Mouse (Mus musculus) embryonic facial prominence, embryonic 13.5 days (tissue): ENCODE results near the gene Olfm2. TPM values are rescaled to one million over a fixed set of nuclear protein-coding genes. Genes with fewer than 3 reads are reported as not detected.

Experiments used
- ATAC-seq: fragments of 200-750 bp; cut with Nextera tagmentation; 2 replicates; pipeline ENCODE4 v1.8.0; 2017; ENCODE audit warnings: low read depth; ENCODE audit not compliant: insufficient number of reproducible peaks, insufficient read depth, low FRiP score, low TSS enrichment
- H3K27ac ChIP-seq: fragments of 300-500 bp; sonication (generic); 2 replicates; pipeline ENCODE4 v1.5.1; 2015; ENCODE audit warnings: moderate library complexity, mild to moderate bottlenecking, inconsistent platforms
- H3K27me3 ChIP-seq: fragments of 300-500 bp; sonication (generic); 2 replicates; pipeline ENCODE4 v1.6.1; 2015; ENCODE audit warnings: mild to moderate bottlenecking, inconsistent platforms
- H3K36me3 ChIP-seq: fragments of 300-500 bp; sonication (generic); 2 replicates; pipeline ENCODE4 v1.6.1; 2015; ENCODE audit warnings: mild to moderate bottlenecking, inconsistent platforms
- H3K4me1 ChIP-seq: fragments of 300-500 bp; sonication (generic); 2 replicates; pipeline ENCODE4 v1.6.1; 2015; ENCODE audit warnings: inconsistent platforms
- H3K4me2 ChIP-seq: fragments of 300-500 bp; sonication (generic); 2 replicates; pipeline ENCODE4 v1.6.1; 2015; ENCODE audit warnings: moderate library complexity, mild to moderate bottlenecking, inconsistent platforms
- H3K4me3 ChIP-seq: fragments of 300-500 bp; sonication (generic); 2 replicates; pipeline ENCODE4 v1.5.1; 2015; ENCODE audit warnings: mild to moderate bottlenecking, inconsistent platforms
- H3K9ac ChIP-seq: fragments of 300-500 bp; sonication (generic); 2 replicates; pipeline ENCODE4 v1.6.1; 2015; ENCODE audit warnings: mild to moderate bottlenecking, inconsistent platforms
- H3K9me3 ChIP-seq: fragments of 300-500 bp; sonication (generic); 2 replicates; pipeline ENCODE4 v1.6.1; 2016; ENCODE audit warnings: inconsistent platforms
- WGBS: fragments of 180-500 bp; shearing (Covaris S2); methylation state at CpG from one replicate; pipeline ENCODE4 v1.1.7; 2015; ENCODE audit warnings: mixed read lengths; 5-methylcytosine and 5-hydroxymethylcytosine counted together
- polyA plus RNA-seq: library from polyadenylated mRNA; unstranded; fragments of >200 nt; fragmentation: Nextera tagmentation; extraction: Ambion mirVana; gene quantifications from 2 replicates; pipeline ENCODE4 v1.2.1, GENCODE M21; 2015

Gene Olfm2
- polyA plus RNA-seq, 1 experiment from 2014 or later, result 15.9 TPM

GRCm38 (mm10) chr9:20664982-20665637 is 81.0 kb downstream of the Olfm2 start:
- ATAC-seq, result no peak
- H3K36me3 ChIP-seq, result peaks cover 49% of the 10 kb centered on the region
- WGBS, result 84% methylated on average over 5 of the region's 5 CpGs

GRCm38 (mm10) chr9:20664366-20664765 is 81.8 kb downstream of the Olfm2 start:
- Histone ChIP-seq H3K4me3 (no peak overlapping the region), H3K4me1 (no peaks in the 10 kb centered on the region), H3K9me3 (no peaks in the 10 kb centered on the region), H3K4me2 (no peak overlapping the region), H3K27ac (no peak overlapping the region), H3K9ac (no peak overlapping the region), H3K27me3 (no peaks in the 10 kb centered on the region), H3K36me3 (peaks cover 57% of the 10 kb centered on the region)
- 85% methylated on average over 2 of the region's 2 CpGs for WGBS
- no peak for ATAC-seq

More at GRCm38 (mm10) chr9:20664982-20665637, 81.0 kb downstream of the Olfm2 start:
- Histone ChIP-seq H3K27me3 (no peaks in the 10 kb centered on the region), H3K4me2 (no peak overlapping the region), H3K9ac (no peak overlapping the region), H3K4me3 (no peak overlapping the region), H3K4me1 (no peaks in the 10 kb centered on the region), H3K27ac (no peak overlapping the region), H3K9me3 (no peaks in the 10 kb centered on the region)

GRCm38 (mm10) chr9:20663956-20664355 is 82.2 kb downstream of the Olfm2 start:
- WGBS, result 84% methylated on average over 2 of the region's 2 CpGs
- H3K4me1 ChIP-seq, result no peaks in the 10 kb centered on the region
- H3K4me3 ChIP-seq, result no peak overlapping the region
- no peaks in the 10 kb centered on the region for H3K9me3 ChIP-seq
- no peak for ATAC-seq
- H3K27me3 ChIP-seq, result no peaks in the 10 kb centered on the region
- H3K36me3 ChIP-seq, result peaks cover 61% of the 10 kb centered on the region
- no peak overlapping the region for H3K9ac ChIP-seq
- no peak overlapping the region for H3K27ac ChIP-seq
- H3K4me2 ChIP-seq, result no peak overlapping the region

- no peaks in the 10 kb centered on the region for H3K4me1 ChIP-seq
- no peak for ATAC-seq
- no peak overlapping the region for H3K4me2 ChIP-seq
- WGBS, result 96% methylated on average over 8 of the region's 8 CpGs
- peaks cover 72% of the 10 kb centered on the region for H3K36me3 ChIP-seq
- H3K9ac ChIP-seq, result no peak overlapping the region
- no peak overlapping the region for H3K4me3 ChIP-seq
- no peaks in the 10 kb centered on the region for H3K27me3 ChIP-seq
- H3K9me3 ChIP-seq, result no peaks in the 10 kb centered on the region
- no peak overlapping the region for H3K27ac ChIP-seq
These were observed 83.3 kb downstream of the Olfm2 start for GRCm38 (mm10) chr9:20662874-20663273.

- WGBS, result 55% methylated on average over 3 of the region's 3 CpGs
- ATAC-seq, result no peak
- Histone ChIP-seq H3K9me3 (no peaks in the 10 kb centered on the region), H3K27ac (no peak overlapping the region), H3K27me3 (no peaks in the 10 kb centered on the region), H3K9ac (no peak overlapping the region), H3K4me1 (no peaks in the 10 kb centered on the region), H3K4me3 (no peak overlapping the region), H3K36me3 (peaks cover 77% of the 10 kb centered on the region), H3K4me2 (no peak overlapping the region)
These were observed 83.8 kb downstream of the Olfm2 start for GRCm38 (mm10) chr9:20662325-20662724.

- H3K4me2 ChIP-seq, result no peak overlapping the region
- no peak overlapping the region for H3K27ac ChIP-seq
- H3K9ac ChIP-seq, result no peak overlapping the region
- H3K27me3 ChIP-seq, result no peaks in the 10 kb centered on the region
- H3K4me1 ChIP-seq, result peaks cover 22% of the 10 kb centered on the region
- H3K36me3 ChIP-seq, result peaks cover 92% of the 10 kb centered on the region
- H3K9me3 ChIP-seq, result no peaks in the 10 kb centered on the region
- no peak for ATAC-seq
- WGBS, result 92% methylated on average over 3 of the region's 3 CpGs
- H3K4me3 ChIP-seq, result no peak overlapping the region
These were observed 88.6 kb downstream of the Olfm2 start for GRCm38 (mm10) chr9:20657546-20657945.

- H3K9me3 ChIP-seq, result no peaks in the 10 kb centered on the region
- ATAC-seq, result no peak
- H3K4me3 ChIP-seq, result 0 out of 2 replicates have a peak overlapping the region, but pooled peaks have one; percentile 97
- H3K4me2 ChIP-seq, result peak overlapping the region; percentile 76; the same call in 1 of the 2 replicates
- H3K9ac ChIP-seq, result no peak overlapping the region
- H3K27ac ChIP-seq, result no peak overlapping the region
- H3K36me3 ChIP-seq, result peaks cover 61% of the 10 kb centered on the region
- WGBS, result 95% methylated on average over 3 of the region's 3 CpGs
- H3K4me1 ChIP-seq, result peaks cover 28% of the 10 kb centered on the region
- no peaks in the 10 kb centered on the region for H3K27me3 ChIP-seq
These were observed 92.3 kb downstream of the Olfm2 start for GRCm38 (mm10) chr9:20653859-20654258.

- H3K27ac ChIP-seq, result no peak overlapping the region
- H3K9me3 ChIP-seq, result no peaks in the 10 kb centered on the region
- H3K9ac ChIP-seq, result peak overlapping the region; percentile 91
- peaks cover 28% of the 10 kb centered on the region for H3K4me1 ChIP-seq
- H3K36me3 ChIP-seq, result peaks cover 60% of the 10 kb centered on the region
- peak overlapping the region; percentile 76 for H3K4me2 ChIP-seq
- WGBS, result under 1% methylated on average over 25 of the region's 25 CpGs
- 0 out of 2 replicates have a peak, but pooled peaks have one; percentile 21 for ATAC-seq
- no peaks in the 10 kb centered on the region for H3K27me3 ChIP-seq
- peak overlapping the region; percentile 97 for H3K4me3 ChIP-seq
These were observed 93.9 kb downstream of the Olfm2 start for GRCm38 (mm10) chr9:20652260-20652658.

GRCm38 (mm10) chr9:20651602-20652259 is 94.4 kb downstream of the Olfm2 start, which contains the start of gene Pin1:
TSS of gene Pin1 (plus strand) at chr9:20652095.
- H3K4me2 ChIP-seq, result peak within 1 kb of the TSS; percentile 76
- no peaks in the 10 kb centered on the region for H3K9me3 ChIP-seq
- H3K36me3 ChIP-seq, result peaks cover 59% of the 10 kb centered on the region
- H3K27me3 ChIP-seq, result no peaks in the 10 kb centered on the region
- H3K27ac ChIP-seq, result peak within 1 kb of the TSS; percentile 36; the same call in 1 of the 2 replicates
- under 1% methylated on average over 45 of the region's 45 CpGs for WGBS
- H3K4me3 ChIP-seq, result peak within 1 kb of the TSS; percentile 97
- peak within 1 kb of the TSS; percentile 91 for H3K9ac ChIP-seq
- ATAC-seq, result peak; percentile 99
- H3K4me1 ChIP-seq, result peaks cover 28% of the 10 kb centered on the region

GRCm38 (mm10) chr9:20645121-20645520 is 101.0 kb downstream of the Olfm2 start:
- Histone ChIP-seq H3K27ac (peak overlapping the region; percentile 85), H3K4me1 (peaks cover 28% of the 10 kb centered on the region), H3K4me3 (peak overlapping the region; percentile 70), H3K4me2 (peak overlapping the region; percentile 96), H3K36me3 (peaks cover 33% of the 10 kb centered on the region), H3K27me3 (no peaks in the 10 kb centered on the region), H3K9ac (peak overlapping the region; percentile 91), H3K9me3 (no peaks in the 10 kb centered on the region)
- 4% methylated on average over 17 of the region's 17 CpGs for WGBS
- ATAC-seq, result no peak

- ATAC-seq, result no peak
- Histone ChIP-seq H3K9ac (peak within 1 kb of the TSS; percentile 91), H3K4me3 (peak within 1 kb of the TSS; percentile 70), H3K9me3 (no peaks in the 10 kb centered on the region), H3K27me3 (no peaks in the 10 kb centered on the region), H3K4me2 (peak within 1 kb of the TSS; percentile 96), H3K27ac (peak within 1 kb of the TSS; percentile 95), H3K4me1 (peaks cover 28% of the 10 kb centered on the region), H3K36me3 (peaks cover 35% of the 10 kb centered on the region)
- WGBS, result under 1% methylated on average over 43 of the region's 43 CpGs
These were observed 101.6 kb downstream of the Olfm2 start, which contains the start of gene Fbxl12 for GRCm38 (mm10) chr9:20644360-20645081. TSS of gene Fbxl12 (minus strand) at chr9:20644767.
